Mouse (Mus musculus) left cerebral cortex, adult 8-10 months (tissue): ENCODE measurements around the gene Tcf7l1. TPM values are rescaled to one million over a fixed set of nuclear protein-coding genes. Genes with fewer than 3 reads are reported as not detected.

Experiments used
- DNase-seq, 2 experiments: peaks; one replicate each; pipeline ENCODE4 v3.0.0; 2022; ENCODE audit warnings: low spot score in 2 of 2
- total RNA-seq, 4 experiments: library from RNA; stranded (reverse); gene quantifications; 2 replicates each; pipeline ENCODE4 v1.2.4; 2022

Gene Tcf7l1
- total RNA-seq, 4 experiments from 2014 or later = 3.1 to 4.6 (median 4.1) TPM

GRCm38 (mm10) chr6:72747156-72747555 lies 41.9 kb downstream of the Tcf7l1 start:
- DNase-seq = no peak

GRCm38 (mm10) chr6:72745781-72746180 lies 43.3 kb downstream of the Tcf7l1 start:
- DNase-seq = no peak

- no peak for DNase-seq
Measured at GRCm38 (mm10) chr6:72744144-72744800, 44.8 kb downstream of the Tcf7l1 start.

GRCm38 (mm10) chr6:72743624-72744041 lies 45.4 kb downstream of the Tcf7l1 start:
- DNase-seq = no peak

- DNase-seq = no peak
Measured at GRCm38 (mm10) chr6:72742331-72742730, 46.7 kb downstream of the Tcf7l1 start.

GRCm38 (mm10) chr6:72740596-72741421 lies 48.2 kb downstream of the Tcf7l1 start:
- DNase-seq = no peak

GRCm38 (mm10) chr6:72736872-72737271 lies 52.2 kb downstream of the Tcf7l1 start:
- no peak for DNase-seq

GRCm38 (mm10) chr6:72735206-72735605 lies 53.8 kb downstream of the Tcf7l1 start:
- no peak for DNase-seq

GRCm38 (mm10) chr6:72733375-72733774 lies 55.7 kb downstream of the Tcf7l1 start:
- DNase-seq = no peak

GRCm38 (mm10) chr6:72732109-72732508 lies 56.9 kb downstream of the Tcf7l1 start:
- no peak for DNase-seq

GRCm38 (mm10) chr6:72730560-72730849 lies 58.5 kb downstream of the Tcf7l1 start:
- peak in 1 of 2 experiments; percentile 32 for DNase-seq

GRCm38 (mm10) chr6:72729831-72730559 lies 59.1 kb downstream of the Tcf7l1 start:
- DNase-seq = no peak

GRCm38 (mm10) chr6:72727826-72728225 lies 61.2 kb downstream of the Tcf7l1 start:
- no peak for DNase-seq

GRCm38 (mm10) chr6:72724494-72725180 lies 64.4 kb downstream of the Tcf7l1 start:
- DNase-seq = no peak

GRCm38 (mm10) chr6:72723731-72724385 lies 65.2 kb downstream of the Tcf7l1 start:
- no peak for DNase-seq

GRCm38 (mm10) chr6:72723143-72723542 lies 65.9 kb downstream of the Tcf7l1 start:
- DNase-seq = no peak

GRCm38 (mm10) chr6:72720852-72721251 lies 68.2 kb downstream of the Tcf7l1 start:
- no peak for DNase-seq

- DNase-seq = peak in 1 of 2 experiments; percentile 27
Measured at GRCm38 (mm10) chr6:72714726-72715125, 74.3 kb downstream of the Tcf7l1 start.

- DNase-seq = no peak
Measured at GRCm38 (mm10) chr6:72714250-72714649, 74.8 kb downstream of the Tcf7l1 start.

GRCm38 (mm10) chr6:72711508-72712081 lies 77.5 kb downstream of the Tcf7l1 start:
- DNase-seq = peak in 1 of 2 experiments; percentile 12
